Mouse (Mus musculus) megakaryocyte, embryonic 14.5 days (primary cell): ENCODE data around the gene Ikzf1.

Experiments
- FLI1 ChIP-seq: IDR thresholded peaks from 2 replicates; pipeline ENCODE4 v1.6.1; 2012; ENCODE audit warnings: low read length, inconsistent platforms, mixed read lengths
- GATA1 ChIP-seq: IDR thresholded peaks from 3 replicates; pipeline ENCODE4 v1.6.1; 2012; ENCODE audit warnings: mixed read lengths, low read length, inconsistent platforms, borderline replicate concordance

- TF ChIP-seq GATA1 (no peak), FLI1 (no peak)
Observed at GRCm38 (mm10) chr11:11751091-11751490, 66.3 kb downstream of the Ikzf1 start.
